Mouse (Mus musculus) G1E (cell line): ENCODE results near the gene Tmem255b. TPM values are rescaled to one million over a fixed set of nuclear protein-coding genes. Genes with fewer than 3 reads are reported as not detected.

Source experiments
- ATAC-seq: 2 replicates; pipeline ENCODE4 v1.8.0; 2016; ENCODE audit warnings: mild to moderate bottlenecking; ENCODE audit not compliant: insufficient number of reproducible peaks, poor library complexity, low FRiP score, severe bottlenecking; ENCODE audit errors: extremely low read depth
- DNase-seq: peaks from one replicate; pipeline ENCODE4 v3.0.0; 2012; ENCODE audit warnings: low spot score
- H3K27me3 ChIP-seq: 2 replicates; pipeline ENCODE4 v1.6.1; 2012; ENCODE audit warnings: mild to moderate bottlenecking, low read length, inconsistent platforms; ENCODE audit not compliant: insufficient read depth
- H3K36me3 ChIP-seq: replicated peaks from 2 replicates; pipeline ENCODE3; 2012; ENCODE audit warnings: mild to moderate bottlenecking, inconsistent platforms
- H3K4me1 ChIP-seq: 2 replicates; pipeline ENCODE4 v1.6.1; 2012; ENCODE audit warnings: low read depth, low read length, inconsistent platforms, mixed read lengths; ENCODE audit not compliant: insufficient read depth
- H3K4me3 ChIP-seq: 2 replicates; pipeline ENCODE4 v1.5.1; 2012; ENCODE audit warnings: low read depth, mild to moderate bottlenecking, inconsistent platforms, low read length, moderate library complexity, mixed read lengths
- H3K9me3 ChIP-seq: replicated peaks from 2 replicates; pipeline ENCODE4 v1.6.1; 2012; ENCODE audit warnings: inconsistent platforms
- CTCF ChIP-seq: IDR thresholded peaks from 2 replicates; pipeline ENCODE4 v1.5.1; 2012; ENCODE audit warnings: low read depth, low read length, inconsistent platforms, mixed read lengths
- GATA1 ChIP-seq: IDR thresholded peaks from 2 replicates; pipeline ENCODE4 v1.6.1; 2012; ENCODE audit warnings: borderline replicate concordance, low read length, inconsistent platforms, mixed read lengths
- GATA2 ChIP-seq: IDR thresholded peaks from 2 replicates; pipeline ENCODE4 v1.6.1; 2012; ENCODE audit warnings: low read depth, low read length, inconsistent platforms, borderline replicate concordance
- POLR2AphosphoS5 ChIP-seq: IDR thresholded peaks from 2 replicates; pipeline ENCODE4 v1.6.1; 2012; ENCODE audit warnings: low read depth, low read length, inconsistent platforms; ENCODE audit not compliant: insufficient replicate concordance
- TAL1 ChIP-seq: conservative IDR thresholded peaks from 2 replicates; pipeline ENCODE4 v1.6.1; 2012; ENCODE audit warnings: low read depth, low read length, inconsistent platforms, mixed read lengths
- polyA plus RNA-seq: library from polyadenylated mRNA; stranded (reverse); fragments of >175 nt; gene quantifications from 2 replicates; pipeline ENCODE4 v1.2.3, GENCODE M21; 2012
- total RNA-seq, 2 experiments: library from RNA; stranded (forward) in 1 of 2; stranded (reverse) in 1 of 2; fragments of 200-1000 nt in 1 of 2; fragments of >200 nt in 1 of 2; fragmentation: Nextera tagmentation in 1 of 2; gene quantifications; 2 replicates each; pipeline ENCODE4 v1.2.3; 2014 to 2017

Tmem255b gene
- total and polyA plus RNA-seq, 3 experiments, result not detected

DNA sequence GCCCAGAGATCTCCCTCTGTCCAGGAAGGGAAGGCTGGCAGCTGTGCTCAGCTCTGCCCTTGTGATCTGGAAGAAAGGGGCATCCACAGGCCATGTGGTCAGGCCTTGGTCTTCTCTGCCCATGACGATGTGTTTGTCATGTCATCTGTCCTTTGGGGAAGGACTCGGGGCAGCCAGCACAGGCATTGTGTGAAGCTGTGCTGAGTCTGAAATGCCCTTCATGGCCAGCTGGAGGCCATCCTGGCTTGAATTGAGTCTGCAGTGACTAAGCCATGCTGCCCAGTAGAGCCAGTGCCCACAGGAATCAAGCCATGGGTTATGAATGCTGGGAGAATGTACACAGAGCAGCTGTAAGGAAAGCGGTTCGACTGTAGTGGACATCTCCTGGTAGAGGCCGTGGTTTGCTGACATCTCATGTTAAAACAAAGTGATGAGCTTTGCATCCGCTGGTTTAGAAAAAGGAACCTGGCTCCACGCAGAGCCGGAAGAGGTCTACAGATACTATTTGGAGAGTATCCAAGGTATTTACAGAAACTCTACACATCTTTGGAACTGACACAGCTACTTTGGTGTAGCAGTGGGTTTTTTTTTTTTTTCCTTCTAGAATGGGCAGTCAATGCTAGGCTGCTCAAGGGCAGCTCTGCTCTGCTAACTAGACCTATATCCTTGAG, 69.1 kb downstream of the Tmem255b start:
- Histone ChIP-seq H3K4me1 (no peaks in the 10 kb centered on the region), H3K27me3 (no peaks in the 10 kb centered on the region; the same call in 1 of the 2 replicates), H3K9me3 (no peaks in the 10 kb centered on the region), H3K4me3 (no peak overlapping the region), H3K36me3 (no peaks in the 10 kb centered on the region)
- TF ChIP-seq TAL1 (no peak), POLR2AphosphoS5 (no peak), CTCF (no peak), GATA2 (no peak), GATA1 (no peak)
- no peak for ATAC-seq
- DNase-seq, result no peak

DNA sequence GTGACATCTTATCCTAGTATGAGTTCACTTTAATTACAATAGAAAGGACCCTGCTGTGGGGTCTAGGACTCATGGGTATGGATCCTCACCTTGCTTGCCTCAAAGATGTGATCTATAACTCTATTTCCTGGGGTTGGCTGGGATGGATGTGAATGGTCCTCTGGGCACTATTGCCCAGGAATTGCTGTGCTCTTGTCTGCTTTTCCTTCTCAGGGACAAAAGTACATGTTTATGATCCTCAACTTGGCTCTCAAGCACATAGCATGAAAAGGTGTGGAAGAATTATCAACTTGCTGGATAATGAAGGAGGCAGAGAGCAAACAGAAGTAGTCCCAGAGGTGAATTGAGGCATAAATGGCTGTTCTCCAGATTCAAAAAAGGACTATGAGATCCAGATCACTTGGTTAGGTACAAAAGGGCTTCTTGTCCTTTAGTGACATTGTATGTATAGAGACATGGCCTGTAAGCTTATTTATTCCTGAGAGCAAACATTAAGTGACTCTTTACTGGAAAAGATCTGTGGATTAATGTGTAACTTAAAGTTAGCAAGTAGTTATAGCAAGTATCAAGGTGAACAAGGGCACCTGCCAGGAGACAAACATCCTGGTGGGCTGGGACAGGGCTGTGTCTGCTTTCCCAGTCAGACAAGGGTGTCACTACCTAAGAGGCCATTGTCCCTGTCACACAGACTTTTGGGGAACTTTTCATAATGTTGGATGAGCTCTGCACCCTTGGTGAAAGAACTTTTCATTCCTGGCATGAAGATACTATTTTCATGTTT, 70.1 kb downstream of the Tmem255b start:
- no peaks in the 10 kb centered on the region; the same call in 1 of the 2 replicates for H3K27me3 ChIP-seq
- ATAC-seq, result no peak
- TF ChIP-seq POLR2AphosphoS5 (no peak), CTCF (no peak), GATA1 (no peak), TAL1 (no peak), GATA2 (no peak)

GRCm38 (mm10) chr8:13506849-13507248, 71.9 kb downstream of the Tmem255b start:
- H3K4me3 ChIP-seq, result no peak overlapping the region
- no peaks in the 10 kb centered on the region for H3K36me3 ChIP-seq
- TF ChIP-seq TAL1 (no peak), GATA1 (no peak), GATA2 (no peak), CTCF (no peak), POLR2AphosphoS5 (no peak)
- no peaks in the 10 kb centered on the region; the same call in 1 of the 2 replicates for H3K27me3 ChIP-seq
- no peaks in the 10 kb centered on the region for H3K9me3 ChIP-seq
- ATAC-seq, result no peak
- H3K4me1 ChIP-seq, result no peaks in the 10 kb centered on the region
- DNase-seq, result no peak

More for the DNA sequence above, 70.1 kb downstream of the Tmem255b start:
- Histone ChIP-seq H3K36me3 (no peaks in the 10 kb centered on the region), H3K4me1 (no peaks in the 10 kb centered on the region), H3K9me3 (no peaks in the 10 kb centered on the region), H3K4me3 (no peak overlapping the region)
- no peak for DNase-seq

DNA sequence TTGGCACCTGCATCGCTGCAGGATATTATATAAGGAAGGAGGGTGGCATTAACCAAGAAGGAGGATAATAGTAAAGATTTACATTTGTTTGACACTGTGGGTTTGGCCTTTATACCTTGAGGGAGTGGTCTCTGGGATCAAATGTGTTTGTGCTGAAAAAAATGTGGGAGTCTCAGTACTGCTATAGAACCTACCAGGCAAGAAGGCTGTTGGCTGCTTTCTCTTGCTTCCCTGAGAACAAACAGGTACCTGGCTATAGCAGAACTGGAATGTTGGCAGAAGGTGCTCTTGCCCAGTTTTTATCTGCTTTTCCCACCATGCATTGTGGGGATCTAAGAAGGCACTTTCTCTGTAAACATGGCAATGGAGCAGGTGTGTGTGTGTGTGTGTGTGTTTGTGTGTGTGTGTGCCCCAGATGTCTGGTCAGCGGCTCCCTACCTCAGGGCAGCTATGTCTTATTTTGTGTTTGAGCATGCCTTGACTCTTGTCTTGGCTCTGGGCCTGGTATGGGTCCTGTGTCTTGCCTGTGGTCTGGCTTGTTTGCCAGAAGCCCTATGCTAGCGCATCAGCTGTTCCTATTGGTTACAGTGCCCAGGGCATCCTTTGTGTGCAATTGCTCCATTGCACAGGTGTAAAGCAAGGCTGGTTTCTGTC, 72.4 kb downstream of the Tmem255b start:
- Histone ChIP-seq H3K27me3 (no peaks in the 10 kb centered on the region; the same call in none of the 2 replicates), H3K4me1 (no peaks in the 10 kb centered on the region), H3K36me3 (no peaks in the 10 kb centered on the region), H3K9me3 (no peaks in the 10 kb centered on the region), H3K4me3 (no peak overlapping the region)
- ATAC-seq, result no peak
- no peak for TF ChIP-seq TAL1
- TF ChIP-seq POLR2AphosphoS5, result no peak
- TF ChIP-seq GATA2, result no peak
- TF ChIP-seq CTCF, result no peak
- TF ChIP-seq GATA1, result no peak
- no peak for DNase-seq

GRCm38 (mm10) chr8:13512016-13512415, 77.0 kb downstream of the Tmem255b start:
- H3K27me3 ChIP-seq, result peaks cover 2% of the 10 kb centered on the region
- no peak overlapping the region for H3K4me3 ChIP-seq
- DNase-seq, result no peak
- H3K4me1 ChIP-seq, result no peaks in the 10 kb centered on the region
- TF ChIP-seq POLR2AphosphoS5, result no peak
- TF ChIP-seq CTCF, result no peak
- no peak for TF ChIP-seq TAL1
- TF ChIP-seq GATA1, result no peak
- no peak for TF ChIP-seq GATA2
- no peak for ATAC-seq
- no peaks in the 10 kb centered on the region for H3K9me3 ChIP-seq
- no peaks in the 10 kb centered on the region for H3K36me3 ChIP-seq

DNA sequence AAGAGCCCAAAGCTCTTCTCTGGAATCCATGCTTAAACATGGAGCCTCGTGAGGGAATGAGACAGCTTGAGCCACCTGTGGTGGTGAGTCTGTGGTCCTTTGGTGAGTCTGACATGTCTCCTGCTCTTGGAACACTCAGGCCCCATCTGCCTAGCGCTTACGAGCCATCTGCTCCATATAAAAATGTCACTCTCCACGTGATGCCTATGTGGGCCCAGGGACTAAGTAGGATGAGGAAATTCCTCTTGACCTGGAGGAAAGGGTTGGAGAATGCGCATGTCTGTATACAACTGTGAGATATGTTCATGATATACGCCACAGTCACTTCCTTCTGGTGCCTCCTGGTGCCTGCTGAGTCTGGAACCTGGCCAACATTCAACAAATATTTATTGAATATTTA, 77.7 kb downstream of the Tmem255b start:
- ATAC-seq (no peak), DNase-seq (no peak)
- TF ChIP-seq CTCF, result no peak
- TF ChIP-seq TAL1, result no peak
- TF ChIP-seq GATA2, result no peak
- peaks cover 2% of the 10 kb centered on the region for H3K27me3 ChIP-seq
- no peaks in the 10 kb centered on the region for H3K4me1 ChIP-seq
- H3K36me3 ChIP-seq, result no peaks in the 10 kb centered on the region
- H3K9me3 ChIP-seq, result no peaks in the 10 kb centered on the region
- H3K4me3 ChIP-seq, result no peak overlapping the region
